Mouse (Mus musculus) left cerebral cortex, adult 2 months (tissue): ENCODE results near the gene Tnnt3. TPM values are rescaled to one million over a fixed set of nuclear protein-coding genes. Genes with fewer than 3 reads are reported as not detected.

Experiments
- DNase-seq, 2 experiments: peaks; one replicate each; pipeline ENCODE4 v3.0.0; 2021 to 2022; ENCODE audit warnings: low spot score in 2 of 2, mixed read lengths in 1 of 2; ENCODE audit errors: extremely low spot score in 1 of 2
- H3K27ac ChIP-seq: fragments of 200-600 bp; 2 replicates; pipeline ENCODE4 v1.8.1; 2022
- H3K4me3 ChIP-seq: fragments of 200-600 bp; 2 replicates; pipeline ENCODE4 v1.8.1; 2022
- CTCF ChIP-seq: fragments of 200-600 bp; IDR thresholded peaks from 2 replicates; pipeline ENCODE4 v1.8.1; 2022; ENCODE audit warnings: antibody characterized with exemption, mild to moderate bottlenecking, moderate library complexity
- intact Hi-C: fragments of 180-260 bp; cut with DNase I; formaldehyde crosslinking; loops from one replicate; pipeline ENCODE4 v1.15.1; 2025
- long read RNA-seq, 2 experiments: library from polyadenylated mRNA; stranded (forward); transcript quantifications; one replicate each; pipeline ENCODE4 v2.0.0; 2021; ENCODE audit warnings: borderline mapping rate in 2 of 2
- total RNA-seq, 2 experiments: library from RNA; stranded (reverse); gene quantifications; 2 replicates each; pipeline ENCODE4 v1.2.3; 2021

Gene Tnnt3
- not detected for total RNA-seq
- long read RNA-seq, experiment 1, partial matches to known transcripts = 0 of 1 reads
- long read RNA-seq, experiment 1, other reads (novel, unspliced or antisense) = 1 of 1 reads
- long read RNA-seq, experiment 2, partial matches to known transcripts = 1 of 1 reads
- long read RNA-seq, experiment 2, other reads (novel, unspliced or antisense) = 0 of 1 reads

GRCm38 (mm10) chr7:142498575-142498974 lies at the start of gene Tnnt3:
TSS of gene Tnnt3 (plus strand) at chr7:142498836.
- intact Hi-C loops = loop anchor here (5.0 kb wide), 1 partner anchor 166 kb away; no protein-coding TSS in a partner anchor

GRCm38 (mm10) chr7:142449038-142449617 lies 49.5 kb upstream of the Tnnt3 start:
- Histone ChIP-seq H3K27ac (no peak overlapping the region), H3K4me3 (no peak overlapping the region)
- intact Hi-C loops = no loop called here
- DNase-seq = no peak
- no peak for TF ChIP-seq CTCF

More at GRCm38 (mm10) chr7:142498575-142498974, at the start of gene Tnnt3:
- no peak for DNase-seq
- H3K27ac ChIP-seq = no peak within 1 kb of the TSS
- no peak for TF ChIP-seq CTCF
- H3K4me3 ChIP-seq = no peak within 1 kb of the TSS

- DNase-seq = no peak
- TF ChIP-seq CTCF = no peak
- Histone ChIP-seq H3K4me3 (no peak overlapping the region), H3K27ac (no peak overlapping the region)
- intact Hi-C loops = no loop called here
Measured at GRCm38 (mm10) chr7:142454706-142455105, 43.9 kb upstream of the Tnnt3 start.

GRCm38 (mm10) chr7:142455251-142455650 lies 43.4 kb upstream of the Tnnt3 start:
- no peak overlapping the region for H3K4me3 ChIP-seq
- TF ChIP-seq CTCF = no peak
- no peak for DNase-seq
- no peak overlapping the region for H3K27ac ChIP-seq
- intact Hi-C loops = no loop called here

DNA sequence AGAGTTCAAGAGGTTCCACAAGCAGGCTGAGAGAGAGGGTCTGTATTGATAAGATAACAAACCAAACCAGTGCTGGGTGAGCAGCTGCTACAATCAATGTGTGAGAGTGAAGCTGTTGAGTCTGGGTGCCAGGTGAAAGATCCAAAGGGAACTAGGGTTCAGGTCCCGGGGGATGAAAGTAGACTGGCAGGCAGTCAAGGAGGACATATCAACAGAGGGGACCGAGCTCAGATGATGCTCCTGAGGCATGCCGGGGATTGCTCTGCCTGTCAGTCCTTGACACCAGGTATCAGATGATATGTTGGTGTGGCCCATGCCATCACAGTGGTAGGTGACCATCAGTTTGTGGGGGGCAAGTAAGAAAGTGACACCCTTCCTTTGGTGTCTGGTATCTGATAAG lies 41.8 kb upstream of the Tnnt3 start:
- TF ChIP-seq CTCF = no peak
- intact Hi-C loops = no loop called here
- no peak for DNase-seq
- H3K27ac ChIP-seq = no peak overlapping the region
- no peak overlapping the region for H3K4me3 ChIP-seq

DNA sequence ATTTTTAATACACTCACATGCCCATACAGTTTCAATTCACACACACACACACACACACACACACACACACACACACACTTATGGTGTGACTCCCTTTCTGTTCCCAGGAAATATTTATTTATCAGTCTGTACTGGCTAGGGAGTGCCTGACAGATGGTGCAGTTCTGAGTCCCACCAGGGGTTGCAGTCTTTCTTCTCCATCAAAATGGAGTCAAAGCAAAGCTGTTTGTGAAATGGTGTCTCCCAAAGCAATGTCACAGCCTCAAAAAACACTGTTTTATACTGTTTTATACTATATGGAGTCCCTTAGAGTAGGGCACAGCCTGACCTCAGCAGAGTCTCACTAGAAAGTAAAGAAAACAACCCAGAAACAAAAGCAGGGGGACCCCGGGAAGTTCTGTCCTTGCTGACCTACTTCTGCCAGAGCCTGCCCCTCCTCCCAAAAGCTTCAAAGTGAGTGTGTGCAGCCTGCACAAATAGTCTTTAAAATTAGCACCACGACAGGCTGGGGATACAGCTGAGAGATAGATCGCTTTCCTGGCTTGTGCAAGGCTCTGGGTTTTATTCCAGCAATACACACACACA lies 41.3 kb upstream of the Tnnt3 start:
- Histone ChIP-seq H3K4me3 (no peak overlapping the region), H3K27ac (no peak overlapping the region; the same call in 1 of the 2 replicates)
- peak; percentile 8; the same call in 1 of the 2 replicates for TF ChIP-seq CTCF
- no peak for DNase-seq
- intact Hi-C loops = no loop called here

- intact Hi-C loops = no loop called here
- Histone ChIP-seq H3K4me3 (no peak overlapping the region), H3K27ac (no peak overlapping the region)
- no peak for TF ChIP-seq CTCF
- DNase-seq = no peak
Measured at GRCm38 (mm10) chr7:142458026-142458425, 40.6 kb upstream of the Tnnt3 start.

DNA sequence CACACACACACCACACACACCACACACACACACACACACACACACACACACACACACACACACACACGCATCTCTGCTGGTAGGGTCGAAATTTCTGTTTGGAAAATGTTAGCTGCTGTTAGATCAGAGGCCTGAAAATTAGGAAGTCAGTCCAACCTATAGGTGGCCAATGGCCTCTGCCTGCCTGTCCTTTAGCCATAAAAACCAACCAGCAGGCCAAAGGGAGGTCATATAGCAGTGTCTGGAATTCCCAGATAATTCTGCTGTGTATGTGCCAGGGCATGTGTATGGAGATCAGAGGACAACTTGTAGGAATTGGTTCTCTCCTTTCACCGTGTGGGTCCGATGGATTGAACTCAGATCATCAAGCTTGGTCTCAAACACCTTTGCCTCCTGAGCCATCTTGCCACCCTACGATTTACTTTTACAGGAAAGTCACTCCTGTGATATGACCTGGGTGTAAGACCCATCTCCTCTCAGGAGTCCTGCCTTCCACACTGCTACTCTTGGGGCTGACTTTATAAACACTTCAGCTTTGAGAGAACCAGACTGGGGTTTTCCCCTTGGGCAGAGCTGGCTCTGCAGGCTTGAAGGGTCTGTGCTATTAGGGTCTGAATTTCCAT lies 39.8 kb upstream of the Tnnt3 start:
- Histone ChIP-seq H3K4me3 (no peak overlapping the region), H3K27ac (no peak overlapping the region)
- no peak for TF ChIP-seq CTCF
- no peak for DNase-seq
- intact Hi-C loops = no loop called here

DNA sequence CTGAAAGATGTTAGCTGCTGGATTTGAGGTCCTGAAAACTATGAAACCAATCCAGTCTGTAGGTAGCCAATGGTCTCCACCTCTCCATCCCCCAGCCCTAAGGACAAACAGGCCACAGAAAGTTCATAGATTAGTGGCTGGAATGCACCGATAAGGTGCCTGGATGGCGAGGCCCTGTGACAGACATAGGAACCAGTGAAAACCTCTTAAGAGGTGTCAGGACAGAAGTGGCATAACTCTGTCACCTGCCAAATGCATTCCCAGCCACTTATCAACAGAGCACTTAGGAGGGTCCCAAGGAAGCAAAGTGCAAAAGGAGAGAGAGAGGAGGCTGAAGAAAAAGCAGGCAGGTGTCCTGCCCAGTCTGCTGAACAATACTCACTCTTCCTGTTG lies 39.3 kb upstream of the Tnnt3 start:
- DNase-seq = no peak
- intact Hi-C loops = no loop called here
- no peak overlapping the region for H3K4me3 ChIP-seq
- TF ChIP-seq CTCF = no peak
- H3K27ac ChIP-seq = no peak overlapping the region

DNA sequence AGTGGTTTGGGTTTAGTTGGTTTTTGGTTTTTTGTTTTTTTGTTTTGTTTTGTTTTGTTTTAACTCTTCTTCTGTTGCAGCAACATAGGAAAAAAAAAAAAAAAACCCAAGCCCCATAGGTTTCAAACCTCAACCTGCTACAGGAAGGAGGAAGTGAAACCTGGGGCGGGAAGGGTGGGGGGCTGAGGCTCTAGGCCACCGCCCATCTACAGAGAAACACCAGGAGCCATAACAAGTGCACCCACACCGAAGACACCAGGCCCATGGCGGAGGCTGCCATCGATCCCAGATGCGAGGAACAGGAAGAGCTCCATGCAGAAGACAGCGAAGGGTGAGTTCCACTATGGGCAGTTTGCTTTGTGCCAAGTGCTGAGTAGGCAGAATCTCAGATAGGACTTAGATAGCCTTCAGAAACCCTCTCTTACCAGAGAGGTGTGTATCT lies 38.0 kb upstream of the Tnnt3 start, which contains the start of gene Lsp1:
Lsp1 (plus strand) TSS at position 174 of the 442 bp plus-strand sequence.
- no peak within 1 kb of the TSS for H3K27ac ChIP-seq
- no peak for TF ChIP-seq CTCF
- intact Hi-C loops = no loop called here
- no peak within 1 kb of the TSS for H3K4me3 ChIP-seq
- no peak for DNase-seq

- Histone ChIP-seq H3K27ac (no peak overlapping the region), H3K4me3 (no peak overlapping the region)
- intact Hi-C loops = no loop called here
- TF ChIP-seq CTCF = no peak
- no peak for DNase-seq
Measured at GRCm38 (mm10) chr7:142461446-142461845, 37.2 kb upstream of the Tnnt3 start.

- Histone ChIP-seq H3K27ac (no peak overlapping the region), H3K4me3 (no peak overlapping the region)
- intact Hi-C loops = no loop called here
- TF ChIP-seq CTCF = no peak
- DNase-seq = no peak
Measured at GRCm38 (mm10) chr7:142462190-142462589, 36.4 kb upstream of the Tnnt3 start.
